Mouse (Mus musculus): ENCODE measurements at regions not wholly inside any gene's neighbourhood (a gene's known extent, or its start where the extent isn't known, plus 50 kb on each side); places are given as distances from the start of the nearest gene placed in this dataset.

DNA sequence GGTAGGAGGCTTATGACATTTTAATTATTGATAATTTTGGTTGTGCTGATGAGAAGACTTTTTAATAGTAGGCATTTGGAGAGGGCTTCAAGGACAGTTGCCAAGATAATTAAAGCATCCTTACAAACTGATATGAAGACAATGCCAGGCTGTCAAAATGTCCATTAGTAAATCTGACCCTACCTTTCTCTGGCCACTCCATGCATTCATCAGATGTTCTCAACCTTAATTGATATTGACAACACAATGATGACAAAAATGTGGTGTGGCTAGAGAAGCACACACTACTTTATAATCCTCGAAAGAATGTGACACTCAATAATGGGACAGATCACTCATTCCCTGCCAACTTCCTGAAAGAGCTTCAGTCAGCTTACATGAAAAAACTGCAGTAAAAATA is 140.1 kb downstream of the Efhb start:
- TF ChIP-seq PAX5 (IDR thresholded peaks at IDR 0.05; ENCODE audit: low read length): no peak
- no peak for TF ChIP-seq ZNF384 (IDR thresholded peaks at IDR 0.05; ENCODE audit: low read depth, low read length)
- no peak for TF ChIP-seq EP300 (IDR thresholded peaks at IDR 0.05; ENCODE audit: low read length)
- no peak for TF ChIP-seq TCF12 (IDR thresholded peaks at IDR 0.05; ENCODE audit: low read depth, low read length)
- TF ChIP-seq CTCF (conservative IDR thresholded peaks at IDR 0.05 in 1 of 2, IDR thresholded peaks at IDR 0.05 in 1 of 2; ENCODE audit: low read depth in 2 of 2, low read length in 2 of 2): no peak
- no peak for TF ChIP-seq MXI1 (IDR thresholded peaks at IDR 0.05; ENCODE audit: low read depth, low read length)
- no peak for TF ChIP-seq POLR2A (IDR thresholded peaks at IDR 0.05; ENCODE audit: low read depth, low read length)
- no peak for TF ChIP-seq JUN (IDR thresholded peaks at IDR 0.05; ENCODE audit: insufficient read depth, low read depth, low read length)
- no peak for TF ChIP-seq NELFE (IDR thresholded peaks at IDR 0.05; ENCODE audit: low read depth, low read length)
- no peak for TF ChIP-seq MAFK (IDR thresholded peaks at IDR 0.05; ENCODE audit: insufficient replicate concordance, low read length)

Data from CH12.LX (cell line).